Mouse (Mus musculus) lung, adult 2 months (tissue): ENCODE results near the gene Lsamp.

Experiments
- CTCF ChIP-seq: fragments of 200-500 bp; IDR thresholded peaks from 2 replicates; pipeline ENCODE4 v1.5.1; 2011; ENCODE audit warnings: mild to moderate bottlenecking, low read length, control low read depth; ENCODE audit not compliant: insufficient read depth
- POLR2A ChIP-seq: fragments of 200-500 bp; IDR thresholded peaks from 2 replicates; pipeline ENCODE4 v1.6.1; 2011; ENCODE audit warnings: low read depth, mild to moderate bottlenecking, control low read depth, low read length, borderline replicate concordance; ENCODE audit errors: extremely low read depth

DNA sequence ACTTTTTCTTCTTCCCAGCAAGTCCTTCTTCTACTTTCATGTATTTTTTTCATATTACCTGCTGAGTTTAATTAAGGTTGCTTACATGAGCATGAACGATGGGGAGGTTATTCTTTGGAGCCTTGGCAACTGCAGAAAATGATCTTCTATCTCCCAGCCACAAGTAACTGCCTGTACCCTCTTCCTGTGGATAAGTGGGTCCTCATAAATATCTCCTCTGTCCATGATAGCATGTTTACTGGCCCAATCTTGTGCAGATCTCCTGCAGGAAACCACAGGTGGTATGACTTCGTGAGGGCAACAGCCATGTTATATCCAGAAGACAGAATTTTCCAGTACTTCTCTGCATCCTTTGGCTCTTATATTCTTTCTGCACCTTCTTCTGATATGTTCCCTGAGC, 2129.1 kb downstream of the Lsamp start:
- TF ChIP-seq POLR2A (no peak), CTCF (no peak)
